Mouse (Mus musculus): ENCODE data around the gene 1300017J02Rik.

Gene 1300017J02Rik

GRCm38 (mm10) chr9:103213631-103214030, 91.3 kb downstream of the 1300017J02Rik start:
- no peak for DNase-seq (ENCODE audit: low spot score)

GRCm38 (mm10) chr9:103212654-103213420, 92.0 kb downstream of the 1300017J02Rik start:
- DNase-seq (ENCODE audit: low spot score) = no peak

- DNase-seq (ENCODE audit: low spot score) = no peak
These were observed 96.0 kb downstream of the 1300017J02Rik start for GRCm38 (mm10) chr9:103208802-103209423.

- peak; percentile 89 for DNase-seq (ENCODE audit: low spot score)
These were observed 97.0 kb downstream of the 1300017J02Rik start for GRCm38 (mm10) chr9:103207846-103208245.

- no peak for DNase-seq (ENCODE audit: low spot score)
These were observed 99.1 kb downstream of the 1300017J02Rik start for GRCm38 (mm10) chr9:103205786-103206185.

GRCm38 (mm10) chr9:103201561-103202260, 103.2 kb downstream of the 1300017J02Rik start, which contains the start of gene Srprb:
TSS of gene Srprb (minus strand) at chr9:103202137.
- peak; percentile 94 for DNase-seq (ENCODE audit: low spot score)

Measured in T-cell, adult 2 months (primary cell).